Mouse (Mus musculus): ENCODE data around the gene Srf. TPM values are rescaled to one million over a fixed set of nuclear protein-coding genes. Genes with fewer than 3 reads are reported as not detected.
A peak's percentile ranks its signal among the peaks of the same experiment; 100 is the strongest.

Gene Srf
- polyA plus RNA-seq, 1 experiment from 2014 or later, result 10.7 TPM

DNA sequence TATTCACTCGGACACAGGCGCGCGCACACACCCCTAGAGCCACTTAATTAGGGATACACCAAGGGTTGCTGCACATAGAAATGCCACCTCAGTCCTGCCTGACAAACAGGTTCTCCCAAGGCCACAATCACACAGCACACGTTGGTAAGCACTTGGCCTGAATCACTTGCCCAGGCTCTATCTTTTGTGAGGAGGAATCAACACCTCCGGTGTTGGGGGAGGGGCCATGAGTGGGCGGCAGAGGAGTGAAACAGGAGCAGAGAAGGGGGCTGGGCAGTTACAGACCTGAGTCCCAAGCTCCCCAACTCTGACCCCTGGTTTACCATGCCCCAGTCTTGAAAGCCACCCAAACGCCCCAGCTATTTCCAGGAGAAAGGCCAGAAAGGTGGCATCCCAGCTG, 9.0 kb downstream of the Srf start:
- Histone ChIP-seq H3K9me3 (no peaks in the 10 kb centered on the region), H3K4me1 (peaks cover 27% of the 10 kb centered on the region), H3K36me3 (peaks cover 42% of the 10 kb centered on the region), H3K27ac (no peak overlapping the region), H3K4me3 (no peak overlapping the region), H3K4me2 (0 out of 2 replicates have a peak overlapping the region, but pooled peaks have one; percentile 77), H3K9ac (no peak overlapping the region), H3K27me3 (0 out of 2 replicates have a peak, but pooled peaks cover 3% of the 10 kb centered on the region)
- no peak for ATAC-seq (ENCODE audit: borderline replicate concordance, extremely low read depth, low FRiP score, low TSS enrichment)
- WGBS, result 34% methylated on average over 8 of the region's 8 CpGs

DNA sequence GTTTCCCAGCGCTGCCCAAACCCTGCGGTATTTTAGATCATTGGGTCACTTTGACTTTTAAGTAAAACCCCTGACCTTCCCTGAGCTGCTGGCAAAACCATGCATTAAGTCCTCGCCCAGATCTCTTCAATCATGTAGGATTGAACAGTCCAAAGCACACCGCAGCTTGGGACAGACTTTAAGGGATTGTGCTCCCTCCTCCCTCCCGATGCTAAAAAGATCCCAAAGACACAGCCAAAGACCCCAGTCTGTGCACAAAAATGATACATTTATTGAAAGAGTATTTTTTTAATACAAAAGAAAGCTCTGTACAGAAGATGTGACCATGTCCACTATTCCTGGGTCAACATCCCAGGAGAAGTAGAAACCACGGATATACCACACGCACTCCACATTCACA, 9.4 kb downstream of the Srf start:
- Histone ChIP-seq H3K27ac (no peak overlapping the region), H3K4me3 (peak overlapping the region; percentile 46), H3K36me3 (peaks cover 39% of the 10 kb centered on the region), H3K9ac (no peak overlapping the region), H3K9me3 (no peaks in the 10 kb centered on the region), H3K4me2 (peak overlapping the region; percentile 77), H3K4me1 (peaks cover 27% of the 10 kb centered on the region), H3K27me3 (0 out of 2 replicates have a peak, but pooled peaks cover 3% of the 10 kb centered on the region)
- ATAC-seq (ENCODE audit: borderline replicate concordance, extremely low read depth, low FRiP score, low TSS enrichment), result no peak
- 18% methylated on average over 7 of the region's 7 CpGs for WGBS

DNA sequence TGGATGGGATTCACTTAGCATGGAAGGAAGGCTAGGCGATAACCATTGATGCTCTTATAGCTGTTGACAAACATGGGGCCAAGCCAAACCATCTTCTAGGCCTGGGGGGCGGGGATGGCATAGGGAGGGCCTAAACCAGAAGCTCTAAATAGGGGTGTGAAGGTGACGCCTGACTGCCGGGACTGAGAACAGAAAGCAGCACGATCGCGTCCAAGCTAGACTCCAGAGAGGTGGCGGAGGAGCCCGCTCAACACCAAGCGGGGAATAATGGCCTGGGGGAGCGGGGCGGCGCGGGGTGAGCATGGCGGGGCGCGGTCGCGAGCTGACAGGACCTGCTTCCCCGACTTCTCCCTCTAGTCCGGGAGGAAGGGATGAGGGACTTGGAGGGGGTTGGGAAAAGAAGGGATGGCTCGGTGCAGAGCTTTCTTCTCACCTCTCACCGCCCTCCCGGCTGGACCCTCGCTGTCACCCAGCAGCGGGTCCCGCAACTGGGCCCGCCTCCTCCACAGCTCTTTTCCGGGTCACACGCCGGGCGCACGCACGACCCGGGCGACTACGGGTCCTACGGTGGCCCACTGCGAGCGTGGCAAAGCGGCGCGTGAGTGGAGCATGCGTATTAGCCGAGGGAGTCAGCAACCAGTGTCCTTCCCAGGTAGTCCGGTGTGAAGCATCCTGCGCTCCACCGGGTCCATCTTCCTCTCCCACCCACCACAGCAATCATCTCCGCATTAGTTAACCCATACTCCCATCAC, 10.0 kb downstream of the Srf start, which contains the start of gene Cul9:
Gene Cul9, minus strand, starts transcription at position 576 of the 752 bp plus-strand sequence.
- Histone ChIP-seq H3K4me1 (peaks cover 27% of the 10 kb centered on the region), H3K27ac (no peak within 1 kb of the TSS), H3K9me3 (no peaks in the 10 kb centered on the region), H3K4me3 (peak within 1 kb of the TSS; percentile 46), H3K36me3 (peaks cover 33% of the 10 kb centered on the region), H3K9ac (peak within 1 kb of the TSS; percentile 39), H3K27me3 (0 out of 2 replicates have a peak, but pooled peaks cover 3% of the 10 kb centered on the region), H3K4me2 (peak within 1 kb of the TSS; percentile 77)
- peak; percentile 36; the same call in 1 of the 2 replicates for ATAC-seq (ENCODE audit: borderline replicate concordance, extremely low read depth, low FRiP score, low TSS enrichment)
- 3% methylated on average over 49 of the region's 49 CpGs for WGBS

DNA sequence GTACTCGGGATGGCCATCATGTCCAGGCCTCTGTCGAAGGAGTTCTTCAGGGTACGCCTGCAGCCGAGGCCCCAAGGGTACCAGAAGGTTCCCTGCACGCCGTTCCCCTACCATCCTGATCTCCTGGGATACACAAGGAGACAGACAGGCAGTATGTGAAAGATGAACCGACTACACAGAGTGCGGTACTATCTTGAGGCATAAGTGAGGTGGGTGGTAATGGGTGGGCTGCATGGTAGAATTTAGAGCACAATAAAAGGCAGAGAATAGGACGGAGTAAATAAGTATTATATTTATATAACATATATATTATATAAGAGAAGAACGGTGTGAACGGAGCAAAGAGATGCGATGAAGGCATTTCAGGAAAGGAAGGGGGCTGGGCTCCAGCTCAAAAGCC, 12.3 kb downstream of the Srf start:
- H3K9me3 ChIP-seq, result no peaks in the 10 kb centered on the region
- 88% methylated on average over 12 of the region's 12 CpGs for WGBS
- H3K36me3 ChIP-seq, result peaks cover 11% of the 10 kb centered on the region
- no peak overlapping the region for H3K4me2 ChIP-seq
- H3K27me3 ChIP-seq, result 0 out of 2 replicates have a peak, but pooled peaks cover 3% of the 10 kb centered on the region
- H3K9ac ChIP-seq, result no peak overlapping the region
- no peak for ATAC-seq (ENCODE audit: borderline replicate concordance, extremely low read depth, low FRiP score, low TSS enrichment)
- no peak overlapping the region for H3K27ac ChIP-seq
- H3K4me3 ChIP-seq, result no peak overlapping the region
- peaks cover 25% of the 10 kb centered on the region for H3K4me1 ChIP-seq

DNA sequence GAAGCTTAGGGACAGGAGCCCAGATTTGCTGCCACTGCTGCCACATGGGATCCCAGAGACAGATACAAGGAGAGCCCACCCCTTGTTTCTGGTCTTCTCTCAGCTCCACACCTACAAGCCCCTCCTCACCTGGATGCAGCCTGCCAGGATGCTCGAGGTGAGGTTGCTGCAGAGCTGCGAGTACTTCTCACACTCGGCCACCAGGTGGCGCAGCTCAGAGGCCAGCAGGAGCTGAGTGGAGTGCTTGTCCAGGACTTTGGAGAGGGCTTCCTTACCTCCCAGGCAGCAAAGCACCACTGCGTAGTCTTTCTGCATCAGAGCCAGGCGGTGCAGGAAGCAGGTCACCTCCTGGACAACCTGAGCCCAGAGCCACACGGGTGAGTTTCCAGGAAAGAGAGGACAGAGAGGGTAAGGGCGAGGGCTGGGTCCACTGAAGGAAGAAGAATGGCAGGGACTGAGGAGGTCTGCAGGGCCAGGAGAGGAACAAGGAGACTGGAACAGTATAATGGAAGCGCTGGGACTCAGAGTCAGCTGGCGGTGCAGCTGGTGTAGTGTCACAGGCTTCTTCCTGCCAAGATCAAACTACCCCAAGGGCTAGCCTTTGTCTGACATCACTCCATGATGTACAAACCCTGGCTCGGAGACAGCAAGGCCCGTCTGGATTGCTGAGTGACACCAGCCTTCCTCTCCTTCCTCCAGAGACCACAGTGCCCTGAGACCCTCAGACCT, 30.2 kb downstream of the Srf start:
- Histone ChIP-seq H3K9me3 (no peaks in the 10 kb centered on the region), H3K9ac (no peak overlapping the region), H3K27ac (no peak overlapping the region), H3K36me3 (no peaks in the 10 kb centered on the region), H3K4me3 (no peak overlapping the region), H3K27me3 (peaks cover 17% of the 10 kb centered on the region), H3K4me2 (no peak overlapping the region), H3K4me1 (peaks cover 3% of the 10 kb centered on the region)
- peak; percentile 55; the same call in 1 of the 2 replicates for ATAC-seq (ENCODE audit: borderline replicate concordance, extremely low read depth, low FRiP score, low TSS enrichment)
- 36% methylated on average over 12 of the region's 12 CpGs for whole genome bisulfite sequencing

DNA sequence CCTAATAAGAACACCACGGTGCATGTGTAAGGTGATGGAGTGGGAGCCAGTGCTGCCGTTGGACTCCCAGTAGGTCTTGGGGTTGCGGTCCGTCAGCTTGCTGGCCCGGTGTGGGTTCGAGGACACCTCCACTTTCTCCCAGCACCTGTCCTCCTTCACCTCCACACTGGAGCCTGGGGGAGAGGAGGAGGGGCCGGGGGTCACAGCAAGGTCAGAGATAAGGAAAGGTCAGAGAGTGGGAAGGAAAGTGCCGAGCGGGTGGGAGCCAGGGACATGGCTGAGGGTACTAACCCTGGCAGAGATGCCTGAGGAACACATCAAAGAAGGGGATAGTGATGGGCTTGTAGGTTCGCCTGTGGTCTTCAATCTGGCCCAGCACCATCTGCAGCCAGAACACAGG, 30.9 kb downstream of the Srf start:
- Histone ChIP-seq H3K27me3 (peaks cover 21% of the 10 kb centered on the region), H3K4me2 (no peak overlapping the region), H3K9me3 (no peaks in the 10 kb centered on the region), H3K27ac (no peak overlapping the region), H3K9ac (no peak overlapping the region), H3K4me1 (peaks cover 6% of the 10 kb centered on the region), H3K36me3 (no peaks in the 10 kb centered on the region), H3K4me3 (no peak overlapping the region)
- no peak for ATAC-seq (ENCODE audit: borderline replicate concordance, extremely low read depth, low FRiP score, low TSS enrichment)
- 58% methylated on average over 10 of the region's 10 CpGs for WGBS

DNA sequence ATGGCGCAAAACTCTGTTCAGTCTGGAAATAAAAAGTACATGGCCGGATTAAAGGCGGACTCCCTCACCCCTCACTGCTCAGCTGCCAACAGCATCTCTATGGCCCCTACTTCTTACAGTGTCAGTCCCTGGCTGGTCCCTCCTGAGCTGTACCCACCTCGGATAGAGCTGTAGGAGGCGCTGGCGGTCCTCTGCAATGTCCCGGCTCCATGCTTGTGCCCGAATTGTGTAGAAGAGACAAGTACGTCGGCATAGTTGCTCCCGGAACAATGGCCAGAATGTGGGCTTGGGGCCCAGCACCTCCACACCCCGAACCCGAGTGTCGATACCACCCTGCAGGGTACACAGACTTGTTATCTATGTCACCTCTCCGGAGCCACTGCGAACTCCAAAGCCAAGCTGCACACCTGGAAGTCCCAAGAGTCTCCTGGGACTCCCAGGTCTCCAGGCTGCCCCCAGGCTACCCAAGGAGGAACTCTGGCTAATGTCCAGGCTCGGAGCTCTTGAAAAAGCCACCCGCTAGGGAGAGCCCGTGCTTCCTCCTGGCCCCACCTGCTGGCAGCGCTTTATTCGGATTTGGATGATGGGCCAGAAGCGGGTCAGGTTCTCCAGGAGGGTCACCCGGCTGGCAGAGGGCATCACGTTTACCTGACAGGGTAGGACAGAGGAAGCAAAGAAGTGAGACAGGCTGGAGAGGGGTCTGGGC, 33.9 kb downstream of the Srf start:
- no peak overlapping the region for H3K27ac ChIP-seq
- no peak overlapping the region for H3K4me3 ChIP-seq
- H3K4me2 ChIP-seq, result no peak overlapping the region
- H3K27me3 ChIP-seq, result peaks cover 28% of the 10 kb centered on the region
- no peak for ATAC-seq (ENCODE audit: borderline replicate concordance, extremely low read depth, low FRiP score, low TSS enrichment)
- H3K9me3 ChIP-seq, result no peaks in the 10 kb centered on the region
- H3K9ac ChIP-seq, result no peak overlapping the region
- WGBS, result 47% methylated on average over 24 of the region's 24 CpGs
- H3K4me1 ChIP-seq, result peaks cover 6% of the 10 kb centered on the region
- no peaks in the 10 kb centered on the region for H3K36me3 ChIP-seq

DNA sequence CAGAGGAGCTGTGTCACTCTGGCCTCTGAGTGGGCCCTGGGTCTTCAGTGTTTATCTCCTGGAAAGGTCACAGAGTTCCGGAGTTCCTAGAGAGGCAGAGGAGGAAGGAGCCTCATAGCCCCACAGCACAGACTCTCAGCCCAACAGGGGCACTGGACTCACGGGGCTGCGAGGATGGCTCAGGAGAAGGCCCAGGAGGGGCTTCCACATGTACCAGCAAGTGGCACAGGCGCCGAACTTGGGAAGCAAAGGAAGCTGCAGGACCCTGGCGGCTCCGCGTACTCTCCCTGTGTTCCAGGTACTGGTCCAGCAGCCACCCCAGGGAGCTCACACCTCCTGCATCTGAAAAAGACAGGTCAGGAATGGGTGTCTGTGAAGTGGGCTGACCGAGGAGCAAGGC, 34.8 kb downstream of the Srf start:
- Histone ChIP-seq H3K4me2 (peak overlapping the region; percentile 45; the same call in 1 of the 2 replicates), H3K4me1 (peaks cover 6% of the 10 kb centered on the region), H3K4me3 (no peak overlapping the region), H3K9ac (peak overlapping the region; percentile 19; the same call in 1 of the 2 replicates), H3K36me3 (no peaks in the 10 kb centered on the region), H3K27ac (no peak overlapping the region), H3K27me3 (peaks cover 28% of the 10 kb centered on the region), H3K9me3 (no peaks in the 10 kb centered on the region)
- no peak for ATAC-seq (ENCODE audit: borderline replicate concordance, extremely low read depth, low FRiP score, low TSS enrichment)
- WGBS, result 59% methylated on average over 9 of the region's 9 CpGs

DNA sequence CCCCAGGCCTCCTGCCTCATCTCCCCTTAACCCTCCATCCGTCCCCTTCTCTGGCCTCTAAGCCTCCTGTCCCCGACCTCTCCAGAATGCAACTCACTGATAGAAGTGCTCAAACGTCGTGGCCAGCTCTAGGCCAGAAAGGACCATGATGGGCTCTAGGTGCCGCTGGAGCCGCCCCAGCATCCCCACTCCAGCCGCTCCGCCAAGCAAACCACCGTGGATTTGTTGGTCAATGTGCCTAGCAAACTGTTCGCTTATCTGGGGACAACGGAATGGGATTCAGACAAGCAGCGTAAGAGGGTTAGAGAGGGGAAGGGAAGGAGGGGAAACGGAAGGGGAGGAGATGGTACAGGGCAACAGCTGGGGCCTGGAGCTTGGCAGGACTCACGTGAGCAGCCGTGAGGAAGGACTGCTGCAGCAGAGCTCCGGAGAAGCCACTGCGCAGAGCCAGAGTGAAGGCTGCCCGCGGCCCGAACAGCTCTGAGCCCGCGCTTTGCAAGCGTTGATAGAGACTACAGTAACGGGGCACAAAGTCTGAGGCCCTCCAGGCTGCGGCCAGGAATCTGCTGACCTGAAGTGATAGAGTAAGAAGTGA, 35.5 kb downstream of the Srf start:
- H3K4me2 ChIP-seq, result peak overlapping the region; percentile 45
- H3K4me1 ChIP-seq, result peaks cover 6% of the 10 kb centered on the region
- H3K36me3 ChIP-seq, result no peaks in the 10 kb centered on the region
- ATAC-seq (ENCODE audit: borderline replicate concordance, extremely low read depth, low FRiP score, low TSS enrichment), result peak; percentile 58; the same call in 1 of the 2 replicates
- H3K9me3 ChIP-seq, result no peaks in the 10 kb centered on the region
- peaks cover 28% of the 10 kb centered on the region for H3K27me3 ChIP-seq
- H3K9ac ChIP-seq, result peak overlapping the region; percentile 19
- H3K4me3 ChIP-seq, result peak overlapping the region; percentile 25
- 17% methylated on average over 25 of the region's 25 CpGs for WGBS
- no peak overlapping the region for H3K27ac ChIP-seq

DNA sequence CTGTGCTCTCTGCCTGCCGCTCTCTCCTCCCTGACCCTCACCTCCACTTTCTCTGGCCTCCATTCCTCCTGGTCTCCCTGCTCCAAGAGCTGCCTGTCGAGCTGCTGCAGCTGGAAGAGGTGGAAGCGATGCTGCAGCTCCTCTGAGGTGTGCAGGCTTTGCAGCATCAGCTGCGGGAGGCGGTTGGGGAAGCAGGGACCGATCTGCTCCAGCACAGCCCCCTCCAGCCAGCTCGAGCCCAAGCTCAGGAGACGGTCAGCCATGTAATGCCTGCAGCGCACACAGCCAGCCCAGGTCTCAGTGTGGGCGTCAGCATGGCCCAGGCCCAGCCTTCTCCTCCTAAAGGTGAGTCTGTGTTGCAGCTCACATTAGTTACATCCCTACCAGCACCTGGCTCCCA, 36.0 kb downstream of the Srf start:
- Histone ChIP-seq H3K9ac (no peak overlapping the region), H3K4me2 (peak overlapping the region; percentile 45), H3K27me3 (peaks cover 28% of the 10 kb centered on the region), H3K36me3 (no peaks in the 10 kb centered on the region), H3K4me3 (peak overlapping the region; percentile 25), H3K27ac (no peak overlapping the region), H3K9me3 (no peaks in the 10 kb centered on the region), H3K4me1 (peaks cover 6% of the 10 kb centered on the region)
- ATAC-seq (ENCODE audit: borderline replicate concordance, extremely low read depth, low FRiP score, low TSS enrichment), result no peak
- 55% methylated on average over 10 of the region's 10 CpGs for WGBS

DNA sequence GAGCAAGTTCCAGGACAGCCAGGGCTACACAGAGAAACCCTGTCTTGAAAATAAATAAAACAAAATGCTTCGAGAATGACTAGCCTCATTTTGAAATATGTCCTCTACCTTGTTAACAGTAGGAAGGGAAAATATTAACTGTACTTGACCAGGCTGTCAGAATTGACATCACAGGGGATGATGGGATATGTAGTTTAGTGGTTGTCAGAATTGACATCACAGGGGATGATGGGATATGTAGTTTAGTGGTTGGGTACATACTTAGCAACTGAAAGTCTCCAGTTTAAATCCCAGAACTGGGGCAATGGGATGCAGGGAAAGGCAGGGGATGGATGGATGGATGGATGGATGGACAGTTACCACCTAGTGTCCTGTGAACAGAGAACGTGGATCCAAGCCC, 42.6 kb downstream of the Srf start:
- H3K9ac ChIP-seq, result no peak overlapping the region
- H3K4me2 ChIP-seq, result no peak overlapping the region
- WGBS, result 61% methylated on average over 2 of the region's 2 CpGs
- no peaks in the 10 kb centered on the region for H3K9me3 ChIP-seq
- no peak for ATAC-seq (ENCODE audit: borderline replicate concordance, extremely low read depth, low FRiP score, low TSS enrichment)
- H3K36me3 ChIP-seq, result no peaks in the 10 kb centered on the region
- H3K4me3 ChIP-seq, result no peak overlapping the region
- H3K27ac ChIP-seq, result no peak overlapping the region
- H3K27me3 ChIP-seq, result no peaks in the 10 kb centered on the region
- no peaks in the 10 kb centered on the region for H3K4me1 ChIP-seq

Measured in lung, embryonic 15.5 days (tissue).